Mouse (Mus musculus) NIH3T3 (cell line): ENCODE measurements at regions not wholly inside any gene's neighbourhood (a gene's known extent, or its start where the extent isn't known, plus 50 kb on each side); places are given as distances from the start of the nearest gene placed in this dataset.

Experiments used
- DNase-seq: peaks from one replicate; pipeline ENCODE4 v3.0.0-alpha.2; 2012; ENCODE audit warnings: low read depth

DNA sequence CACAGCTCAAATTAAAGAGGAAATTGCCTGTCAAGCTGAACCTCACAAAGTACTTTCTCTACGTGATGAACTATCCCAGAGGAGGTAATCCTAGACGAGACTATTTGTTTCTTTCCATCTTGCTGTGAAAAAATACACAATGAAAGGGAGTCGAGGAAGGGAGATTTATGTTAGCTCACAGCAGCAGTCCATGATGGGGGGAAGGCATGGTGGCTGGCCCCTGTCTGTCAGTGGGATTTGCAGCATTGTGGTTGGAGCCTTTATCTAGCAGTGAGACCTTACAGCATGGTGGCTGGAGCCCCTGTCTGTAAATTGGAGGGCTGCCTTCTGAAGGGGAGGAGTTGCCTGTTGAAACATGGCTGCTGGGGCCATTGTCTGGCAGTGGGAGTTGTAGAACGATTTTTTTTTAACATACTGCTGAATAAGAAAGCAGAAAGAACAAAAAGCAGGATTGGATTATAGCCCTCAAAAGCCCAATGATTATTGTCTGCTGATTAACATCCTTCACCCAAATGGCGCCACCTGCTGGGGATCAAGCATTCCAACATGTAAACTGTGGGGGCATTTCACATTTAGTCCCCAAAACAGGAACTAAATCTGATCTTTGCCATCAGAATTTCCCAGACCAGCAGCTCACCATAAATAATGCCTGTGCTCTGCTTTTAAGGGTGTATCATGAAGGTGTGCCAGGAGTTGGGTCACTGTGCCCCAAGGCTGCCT lies 54.0 kb upstream of the Ripor2 start:
- DNase-seq, result peak; percentile 43
